Mouse (Mus musculus) spleen, adult 18-20 months (tissue): Measurements from ENCODE around the gene AF067061.
A peak's percentile ranks its signal among the peaks of the same experiment; 100 is the strongest.
"Not testable (repeated sequence)": the region's sequence is repeated elsewhere in the genome, so short reads cannot be mapped to it uniquely, and the experiment has no call there.

Experiments
- DNase-seq, 2 experiments: peaks; one replicate each; pipeline ENCODE4 v3.0.0; 2022; ENCODE audit warnings: mixed read lengths in 2 of 2

Gene AF067061

GRCm38 (mm10) chr13:120262870-120263269, at the start of gene AF067061:
Gene AF067061 (plus strand): TSS chr13:120263114.
- DNase-seq = not testable (repeated sequence)

- DNase-seq = not testable (repeated sequence)
Measured at GRCm38 (mm10) chr13:120215847-120216246, 47.1 kb upstream of the AF067061 start, which contains the start of gene Gm21762. Gene Gm21762 (minus strand): TSS chr13:120215947.

GRCm38 (mm10) chr13:120220922-120221321, 42.0 kb upstream of the AF067061 start:
- not testable (repeated sequence) for DNase-seq

- not testable (repeated sequence) for DNase-seq
Measured at GRCm38 (mm10) chr13:120223012-120223659, 39.8 kb upstream of the AF067061 start.

GRCm38 (mm10) chr13:120231798-120232197, 31.1 kb upstream of the AF067061 start:
- not testable (repeated sequence) for DNase-seq

GRCm38 (mm10) chr13:120232447-120233049, 30.4 kb upstream of the AF067061 start:
- peak in 1 of 2 experiments; percentile 14 for DNase-seq

GRCm38 (mm10) chr13:120238811-120239210, 24.1 kb upstream of the AF067061 start, which contains the start of gene Gm21731:
Gene Gm21731 (plus strand): TSS chr13:120239111.
- DNase-seq = not testable (repeated sequence)

- not testable (repeated sequence) for DNase-seq
Measured at GRCm38 (mm10) chr13:120251208-120251924, 11.5 kb upstream of the AF067061 start.

- DNase-seq = peak in 1 of 2 experiments; percentile 14
Measured at GRCm38 (mm10) chr13:120258817-120259658, 3.9 kb upstream of the AF067061 start.

- DNase-seq = peak in 1 of 2 experiments; percentile 21
Measured at GRCm38 (mm10) chr13:120259718-120260117, 3.2 kb upstream of the AF067061 start.

GRCm38 (mm10) chr13:120277837-120278236, 14.9 kb downstream of the AF067061 start:
- not testable (repeated sequence) for DNase-seq

GRCm38 (mm10) chr13:120278784-120279183, 15.9 kb downstream of the AF067061 start:
- DNase-seq = no peak

- DNase-seq = peak in 1 of 2 experiments; percentile 14
Measured at GRCm38 (mm10) chr13:120299324-120299894, 36.5 kb downstream of the AF067061 start.

- DNase-seq = peak; percentile 50 to 57
Measured at GRCm38 (mm10) chr13:120299991-120300442, 37.1 kb downstream of the AF067061 start, which contains the start of gene BC147527. Gene BC147527 (plus strand): TSS chr13:120300392.

- no peak for DNase-seq
Measured at GRCm38 (mm10) chr13:120300853-120301252, 37.9 kb downstream of the AF067061 start.

GRCm38 (mm10) chr13:120310749-120311148, 47.8 kb downstream of the AF067061 start:
- no peak for DNase-seq

- peak in 1 of 2 experiments; percentile 53 for DNase-seq
Measured at GRCm38 (mm10) chr13:120313584-120313983, 50.7 kb downstream of the AF067061 start.
